Mouse (Mus musculus) lung, embryonic 16.5 days (tissue): ENCODE measurements around the gene Cpt1a. TPM values are rescaled to one million over a fixed set of nuclear protein-coding genes. Genes with fewer than 3 reads are reported as not detected.

ENCODE experiments used
- ATAC-seq: fragments of 200-750 bp; cut with Nextera tagmentation; 2 replicates; pipeline ENCODE4 v1.8.0; 2017; ENCODE audit warnings: low read depth, mild to moderate bottlenecking, moderate library complexity
- H3K27ac ChIP-seq: fragments of 300-500 bp; sonication (generic); 2 replicates; pipeline ENCODE4 v1.5.1; 2014; ENCODE audit warnings: mild to moderate bottlenecking, control low read depth, low read length
- H3K27me3 ChIP-seq: fragments of 300-500 bp; sonication (generic); 2 replicates; pipeline ENCODE4 v1.6.1; 2014; ENCODE audit warnings: low read depth, low read length, mixed read lengths; ENCODE audit not compliant: control insufficient read depth, insufficient read depth
- H3K36me3 ChIP-seq: fragments of 300-500 bp; sonication (generic); 2 replicates; pipeline ENCODE4 v1.6.1; 2014; ENCODE audit warnings: low read length; ENCODE audit not compliant: control insufficient read depth, insufficient read depth
- H3K4me1 ChIP-seq: fragments of 300-500 bp; sonication (generic); replicated peaks from 2 replicates; pipeline ENCODE4 v1.6.1; 2014; ENCODE audit warnings: low read length, mixed read lengths; ENCODE audit not compliant: control insufficient read depth, insufficient read depth
- H3K4me2 ChIP-seq: fragments of 300-500 bp; sonication (generic); 2 replicates; pipeline ENCODE4 v1.6.1; 2014; ENCODE audit warnings: low read depth, low read length, control low read depth
- H3K4me3 ChIP-seq: fragments of 300-500 bp; sonication (generic); 2 replicates; pipeline ENCODE4 v1.5.1; 2014; ENCODE audit warnings: mild to moderate bottlenecking, low read length, control low read depth
- H3K9ac ChIP-seq: fragments of 300-500 bp; sonication (generic); 2 replicates; pipeline ENCODE4 v1.6.1; 2014; ENCODE audit warnings: low read length, control low read depth
- H3K9me3 ChIP-seq: fragments of 300-500 bp; sonication (generic); 2 replicates; pipeline ENCODE4 v1.6.1; 2016; ENCODE audit warnings: low read length; ENCODE audit not compliant: control insufficient read depth
- WGBS: fragments of 180-500 bp; shearing (Covaris S2); extraction: QIAGEN DNeasy Blood & Tissue Kit; methylation state at CpG from one replicate; pipeline ENCODE4 v1.1.7; 2014; 5-methylcytosine and 5-hydroxymethylcytosine counted together
- polyA plus RNA-seq: library from polyadenylated mRNA; unstranded; fragments of >200 nt; fragmentation: Nextera tagmentation; extraction: Ambion mirVana; gene quantifications from 2 replicates; pipeline ENCODE4 v1.2.1, GENCODE M21; 2015

Cpt1a gene
- polyA plus RNA-seq, 1 experiment from 2014 or later: 26.8 TPM

DNA sequence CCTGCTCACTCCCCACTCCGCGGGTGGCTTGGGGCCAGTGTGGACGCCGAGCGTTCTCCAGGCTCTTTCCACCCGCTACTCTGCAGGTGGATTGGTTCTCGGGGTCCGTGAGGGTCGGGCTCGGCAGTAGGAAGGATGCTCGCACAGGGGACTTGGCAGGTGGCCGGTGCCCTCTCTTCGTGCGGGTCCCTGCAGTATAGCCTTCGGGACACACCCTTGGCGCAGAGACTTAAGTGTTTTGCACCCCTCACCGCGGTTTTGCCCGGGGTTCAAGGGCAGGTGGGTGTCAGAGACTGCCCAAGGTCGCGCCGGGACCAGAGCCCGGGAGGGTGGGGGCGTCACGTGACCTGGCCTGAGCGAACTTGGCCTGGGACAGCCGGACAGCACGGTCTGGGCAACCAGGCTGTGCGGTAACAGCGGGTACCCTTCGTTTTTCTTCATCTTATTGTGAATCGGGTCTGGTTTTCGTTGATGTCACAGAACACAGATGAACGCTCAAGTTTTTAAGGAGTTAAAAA lies 1.7 kb downstream of the Cpt1a start:
- 0 out of 2 replicates have a peak, but pooled peaks have one; percentile 1 for ATAC-seq
- under 1% methylated on average over 34 of the region's 34 CpGs for WGBS
- H3K36me3 ChIP-seq: no peaks in the 10 kb centered on the region

DNA sequence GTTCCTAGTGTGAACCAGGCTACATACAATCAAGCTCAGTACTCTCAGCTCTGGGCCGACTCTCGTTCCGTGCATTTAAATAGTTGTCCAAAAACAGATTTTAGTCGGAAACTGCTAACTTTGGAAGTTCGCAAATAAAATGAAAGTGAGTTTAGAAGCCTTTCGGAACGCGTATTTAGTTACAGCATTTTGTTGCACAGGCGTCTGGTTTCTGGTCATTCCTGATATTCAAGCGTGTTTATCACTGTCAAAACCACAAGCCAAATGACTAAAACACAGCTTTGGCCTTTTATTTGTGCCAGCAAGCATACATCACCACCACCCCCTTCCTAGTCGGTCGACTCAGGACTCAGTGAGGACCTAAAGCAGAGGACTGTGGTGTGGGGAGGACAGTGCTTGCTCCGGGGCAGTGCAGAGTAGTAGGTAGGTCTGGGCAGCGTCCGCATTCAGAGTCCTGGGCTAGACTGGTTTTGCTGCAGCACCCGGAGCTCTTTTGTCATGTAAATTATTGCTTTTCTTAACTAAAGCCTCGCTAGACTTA lies 2.2 kb downstream of the Cpt1a start:
- no peaks in the 10 kb centered on the region for H3K36me3 ChIP-seq
- no peaks in the 10 kb centered on the region for H3K9me3 ChIP-seq
- peak overlapping the region; percentile 99 for H3K4me2 ChIP-seq
- peak overlapping the region; percentile 78 for H3K4me3 ChIP-seq
- peaks cover 30% of the 10 kb centered on the region for H3K4me1 ChIP-seq
- WGBS: 2% methylated on average over 17 of the region's 17 CpGs
- peak overlapping the region; percentile 72 for H3K9ac ChIP-seq
- H3K27ac ChIP-seq: peak overlapping the region; percentile 96
- ATAC-seq: no peak
- H3K27me3 ChIP-seq: no peaks in the 10 kb centered on the region

More for the DNA sequence above, 1.7 kb downstream of the Cpt1a start:
- no peaks in the 10 kb centered on the region for H3K9me3 ChIP-seq
- H3K27me3 ChIP-seq: no peaks in the 10 kb centered on the region
- peak overlapping the region; percentile 78 for H3K4me3 ChIP-seq
- peak overlapping the region; percentile 99 for H3K4me2 ChIP-seq
- peaks cover 30% of the 10 kb centered on the region for H3K4me1 ChIP-seq
- peak overlapping the region; percentile 72 for H3K9ac ChIP-seq
- peak overlapping the region; percentile 96 for H3K27ac ChIP-seq

DNA sequence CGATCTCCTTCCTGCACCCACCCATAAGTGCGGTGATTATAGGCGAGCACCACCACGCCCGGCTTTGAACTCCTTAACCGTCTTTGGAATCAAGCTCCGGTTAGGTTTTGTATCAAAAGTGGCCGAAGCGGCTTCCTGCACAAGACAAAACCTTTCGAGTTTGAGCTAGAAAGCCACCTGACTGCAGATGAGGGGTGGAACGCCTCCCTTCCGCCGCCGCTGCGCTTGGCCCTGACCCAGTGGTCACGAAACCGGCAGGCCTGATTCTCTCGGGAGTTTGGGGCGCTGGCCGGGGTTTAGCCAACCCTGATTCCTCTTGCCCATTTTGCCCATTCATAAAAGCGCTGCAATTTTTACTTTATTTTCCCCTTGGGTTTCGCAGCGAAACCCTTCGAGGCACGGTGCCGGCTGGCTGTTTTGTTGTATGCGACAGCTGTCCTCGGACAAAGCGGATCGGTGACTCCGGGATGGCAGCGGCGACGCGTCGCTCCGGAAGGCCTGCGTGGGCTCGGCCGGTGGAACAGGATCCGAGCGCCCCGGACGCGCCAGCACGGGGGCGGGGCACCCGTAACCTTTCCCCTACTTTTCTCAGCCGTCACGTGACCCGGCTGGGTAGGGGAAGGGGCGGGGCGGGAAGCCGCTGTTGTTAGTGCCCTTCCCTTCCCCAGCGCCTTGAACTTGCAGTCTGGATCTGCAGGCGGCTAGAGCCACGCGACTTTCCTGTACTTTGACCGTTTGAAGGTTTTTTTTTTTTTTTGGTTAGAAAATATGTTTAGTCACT lies 3.0 kb downstream of the Cpt1a start:
- H3K27ac ChIP-seq: peak overlapping the region; percentile 96
- WGBS: under 1% methylated on average over 59 of the region's 59 CpGs
- H3K4me3 ChIP-seq: peak overlapping the region; percentile 78
- peak overlapping the region; percentile 72 for H3K9ac ChIP-seq
- peak overlapping the region; percentile 99 for H3K4me2 ChIP-seq
- H3K4me1 ChIP-seq: peaks cover 30% of the 10 kb centered on the region
- peak; percentile 81 for ATAC-seq
- H3K36me3 ChIP-seq: no peaks in the 10 kb centered on the region
- no peaks in the 10 kb centered on the region for H3K9me3 ChIP-seq
- H3K27me3 ChIP-seq: no peaks in the 10 kb centered on the region

DNA sequence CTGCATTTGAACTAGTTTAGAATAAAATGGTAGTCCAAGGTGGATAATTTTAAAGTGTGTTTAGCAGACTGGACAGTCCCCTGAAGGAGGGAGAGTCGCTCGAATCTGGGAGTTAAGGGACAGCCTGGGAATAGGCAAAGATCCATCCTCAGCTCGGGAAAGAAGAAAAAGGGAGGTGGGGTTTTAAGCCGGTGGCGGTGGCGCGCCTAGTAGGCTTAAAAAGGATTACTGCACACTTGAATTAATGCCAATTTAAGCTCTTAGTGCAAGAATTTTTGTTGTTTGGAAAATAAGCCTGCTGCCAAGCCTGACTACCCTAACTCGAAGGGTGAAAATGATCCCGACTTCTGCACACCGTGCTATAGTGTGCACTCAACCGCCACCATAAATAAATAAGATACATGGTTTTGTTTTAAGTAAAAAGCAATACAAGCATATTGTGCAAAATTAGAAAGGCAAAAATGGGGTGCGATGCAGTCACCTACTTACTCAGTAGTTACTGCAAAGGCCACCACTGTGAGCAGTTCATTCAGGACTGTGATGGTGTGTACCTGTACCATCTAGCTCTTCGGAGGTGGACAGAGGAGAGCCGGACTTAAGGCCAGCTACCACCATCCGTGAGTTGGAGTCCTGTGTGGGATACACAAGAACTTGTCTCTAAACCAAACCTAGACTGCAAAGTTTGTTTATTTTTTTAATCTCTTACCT lies 3.8 kb downstream of the Cpt1a start:
- peak overlapping the region; percentile 72 for H3K9ac ChIP-seq
- ATAC-seq: no peak
- H3K4me2 ChIP-seq: peak overlapping the region; percentile 99
- H3K4me3 ChIP-seq: peak overlapping the region; percentile 78
- peak overlapping the region; percentile 96 for H3K27ac ChIP-seq
- H3K4me1 ChIP-seq: peaks cover 30% of the 10 kb centered on the region
- H3K27me3 ChIP-seq: no peaks in the 10 kb centered on the region
- no peaks in the 10 kb centered on the region for H3K9me3 ChIP-seq
- H3K36me3 ChIP-seq: no peaks in the 10 kb centered on the region
- 23% methylated on average over 15 of the region's 15 CpGs for WGBS

DNA sequence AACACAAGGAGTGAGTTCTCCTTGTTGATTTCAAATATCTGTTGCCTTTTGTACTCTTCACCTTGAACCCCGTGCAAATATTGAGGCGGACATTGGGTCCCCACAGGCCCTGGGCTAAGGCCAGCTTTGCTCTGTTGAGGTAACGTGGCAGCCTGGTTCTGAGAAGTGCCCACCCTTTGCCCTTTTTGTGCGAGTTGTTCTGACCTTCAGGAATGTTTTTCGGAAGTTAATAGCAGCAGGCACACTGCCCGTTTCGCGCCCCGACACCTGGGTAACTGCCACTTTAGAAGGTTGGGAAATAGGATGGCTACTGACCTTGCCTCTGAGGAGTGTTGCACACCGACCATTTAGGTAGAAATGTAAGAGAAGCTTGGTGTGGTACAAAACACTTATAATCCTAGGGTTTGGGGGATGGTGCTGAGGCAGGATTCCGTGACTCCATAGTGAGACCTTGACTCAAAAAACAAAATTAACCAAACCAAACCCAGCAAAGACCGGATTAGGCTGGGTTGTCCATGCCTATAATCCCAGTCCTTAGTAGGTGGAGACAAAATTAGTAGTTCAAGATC lies 4.4 kb downstream of the Cpt1a start:
- ATAC-seq: no peak
- no peaks in the 10 kb centered on the region for H3K9me3 ChIP-seq
- H3K27me3 ChIP-seq: no peaks in the 10 kb centered on the region
- 74% methylated on average over 12 of the region's 12 CpGs for WGBS
- H3K4me1 ChIP-seq: peaks cover 27% of the 10 kb centered on the region
- H3K9ac ChIP-seq: no peak overlapping the region
- no peak overlapping the region for H3K4me3 ChIP-seq
- no peak overlapping the region; the same call in 1 of the 2 replicates for H3K27ac ChIP-seq
- H3K36me3 ChIP-seq: no peaks in the 10 kb centered on the region
- H3K4me2 ChIP-seq: peak overlapping the region; percentile 99

DNA sequence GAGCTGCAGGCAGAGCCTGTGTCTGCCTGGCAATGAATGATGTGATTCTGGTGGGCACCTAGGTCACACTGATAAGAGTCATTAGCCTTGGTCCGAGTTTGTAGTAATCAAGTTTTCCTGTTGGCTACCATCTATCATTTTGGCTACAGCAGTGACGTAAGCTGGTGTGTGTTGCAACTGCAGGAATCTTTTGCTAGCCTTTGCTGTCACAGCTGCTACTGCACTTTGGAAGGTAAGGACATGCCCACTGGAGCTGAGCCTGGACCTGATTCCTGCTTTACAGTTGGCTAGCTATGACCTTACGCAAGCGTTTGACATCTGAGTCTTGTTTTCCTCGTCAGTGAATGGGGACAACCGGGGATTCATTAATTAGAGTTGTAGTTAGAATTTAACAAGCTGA lies 11.1 kb downstream of the Cpt1a start:
- Histone ChIP-seq H3K27me3 (no peaks in the 10 kb centered on the region), H3K9me3 (no peaks in the 10 kb centered on the region), H3K36me3 (no peaks in the 10 kb centered on the region), H3K4me1 (no peaks in the 10 kb centered on the region; the same call in 1 of the 2 replicates), H3K27ac (no peak overlapping the region), H3K4me3 (no peak overlapping the region), H3K4me2 (no peak overlapping the region), H3K9ac (no peak overlapping the region)
- whole genome bisulfite sequencing: 63% methylated on average over 6 of the region's 6 CpGs
- ATAC-seq: no peak

DNA sequence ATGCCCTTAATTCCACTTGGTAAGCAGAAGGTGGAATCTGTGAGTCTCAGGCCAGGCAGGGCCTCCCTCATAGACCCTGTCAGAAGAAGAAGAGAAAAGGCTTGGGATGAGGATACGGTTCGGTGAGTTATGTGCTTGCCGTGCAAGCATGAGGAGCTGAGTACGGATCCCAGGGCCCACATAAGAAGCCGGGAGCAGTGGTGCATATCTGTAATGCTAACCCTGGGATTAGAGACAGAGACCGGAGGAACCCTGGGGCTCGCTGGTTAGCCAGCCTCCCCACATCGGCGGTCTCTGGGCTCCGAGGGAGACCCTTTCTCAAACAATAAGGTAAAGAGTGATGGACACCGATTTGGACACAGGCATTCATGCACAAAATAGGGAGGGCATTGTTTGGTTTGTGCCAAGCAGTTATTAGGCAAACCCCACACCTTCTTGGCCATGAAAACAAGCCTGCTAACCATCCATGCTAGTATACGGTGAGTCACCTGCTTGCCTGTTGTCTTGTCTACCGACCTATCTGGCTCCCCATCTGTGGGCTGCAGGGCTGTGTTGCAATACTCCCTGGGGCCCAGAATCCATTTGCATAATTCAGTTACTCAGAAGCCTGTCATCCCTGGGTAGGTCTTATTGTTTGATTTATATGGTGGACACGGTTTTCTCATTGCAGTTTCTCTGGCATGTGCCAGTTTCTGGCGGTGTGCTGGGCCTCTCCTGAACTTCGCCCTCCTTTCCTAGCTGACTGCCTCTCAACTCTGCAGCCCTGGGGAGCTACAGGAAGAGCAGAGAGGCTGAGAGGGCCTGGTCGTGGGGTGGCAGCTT lies 11.8 kb downstream of the Cpt1a start:
- WGBS: 75% methylated on average over 17 of the region's 17 CpGs
- Histone ChIP-seq H3K4me1 (no peaks in the 10 kb centered on the region; the same call in 1 of the 2 replicates), H3K4me3 (no peak overlapping the region), H3K4me2 (no peak overlapping the region), H3K9ac (no peak overlapping the region), H3K27ac (no peak overlapping the region), H3K9me3 (no peaks in the 10 kb centered on the region), H3K36me3 (no peaks in the 10 kb centered on the region), H3K27me3 (no peaks in the 10 kb centered on the region)
- ATAC-seq: no peak

DNA sequence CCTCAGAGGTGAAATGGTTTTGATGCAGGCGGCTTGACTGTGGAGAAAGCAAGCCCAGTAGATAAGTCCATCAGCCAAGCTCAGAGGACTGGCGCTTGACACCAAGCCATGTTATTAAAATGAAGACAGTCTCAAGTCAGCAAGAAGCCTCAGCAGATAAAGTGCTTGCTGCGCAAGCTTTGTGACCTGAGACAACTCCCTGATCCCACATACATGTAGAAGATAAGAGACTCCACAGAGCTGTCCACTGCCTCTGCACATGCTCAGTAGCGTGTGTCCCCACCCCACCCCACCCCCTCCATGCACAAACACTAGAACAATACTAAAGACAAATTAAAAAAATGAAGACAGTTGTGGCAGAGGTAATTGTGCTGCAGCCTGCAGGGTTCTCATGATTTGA lies 12.4 kb downstream of the Cpt1a start:
- Histone ChIP-seq H3K9me3 (no peaks in the 10 kb centered on the region), H3K4me2 (no peak overlapping the region), H3K9ac (no peak overlapping the region), H3K4me1 (no peaks in the 10 kb centered on the region; the same call in 1 of the 2 replicates), H3K27me3 (no peaks in the 10 kb centered on the region), H3K36me3 (no peaks in the 10 kb centered on the region), H3K4me3 (no peak overlapping the region), H3K27ac (no peak overlapping the region)
- WGBS: 73% methylated on average over 4 of the region's 4 CpGs
- no peak for ATAC-seq
